Mouse (Mus musculus): ENCODE measurements at regions not wholly inside any gene's neighbourhood (a gene's known extent, or its start where the extent isn't known, plus 50 kb on each side); places are given as distances from the start of the nearest gene placed in this dataset.

DNA sequence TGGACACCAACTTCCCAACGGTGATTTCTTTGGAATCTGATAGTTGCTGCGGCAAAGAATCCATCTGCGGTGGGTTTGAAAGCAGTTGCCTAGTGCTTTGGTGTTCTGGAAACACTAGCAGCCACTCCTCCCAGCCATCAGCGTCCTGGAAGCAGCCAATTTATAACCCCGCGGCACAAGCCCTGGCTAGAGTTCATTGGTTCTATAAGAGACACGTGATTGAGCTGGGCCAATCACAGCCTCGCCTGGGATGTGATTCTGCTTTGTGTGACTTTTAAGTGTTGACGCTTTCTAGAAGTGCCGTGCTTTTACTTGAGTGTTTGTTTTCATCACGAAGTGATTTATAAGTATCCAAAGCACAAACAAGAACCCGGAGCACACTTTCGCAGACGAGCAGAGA, 223.1 kb downstream of the Tshz3 start:
- ATAC-seq = peak; percentile 53; the same call in 1 of the 2 replicates

GRCm38 (mm10) chr7:36933490-36933889, 235.6 kb downstream of the Tshz3 start:
- Histone ChIP-seq H3K4me1 (ENCODE audit: control insufficient read depth, insufficient read depth, low read length) (peaks cover 8% of the 10 kb centered on the region), H3K9ac (ENCODE audit: low read depth, low read length) (no peak overlapping the region), H3K9me3 (ENCODE audit: control insufficient read depth, low read length) (no peaks in the 10 kb centered on the region), H3K27ac (ENCODE audit: low read length) (no peak overlapping the region), H3K4me2 (ENCODE audit: low read depth, low read length) (no peak overlapping the region), H3K4me3 (ENCODE audit: low read length) (no peak overlapping the region), H3K36me3 (ENCODE audit: control insufficient read depth, insufficient read depth, low read length) (no peaks in the 10 kb centered on the region), H3K27me3 (replicated peaks; ENCODE audit: control insufficient read depth, insufficient read depth, low read length) (no peaks in the 10 kb centered on the region)
- no peak for ATAC-seq
- 67% methylated on average over 4 of the region's 4 CpGs for WGBS

More for the DNA sequence above, 223.1 kb downstream of the Tshz3 start:
- 55% methylated on average over 14 of the region's 14 CpGs for WGBS
- Histone ChIP-seq H3K36me3 (ENCODE audit: control insufficient read depth, insufficient read depth, low read length) (no peaks in the 10 kb centered on the region), H3K27me3 (replicated peaks; ENCODE audit: control insufficient read depth, insufficient read depth, low read length) (no peaks in the 10 kb centered on the region), H3K9ac (ENCODE audit: low read depth, low read length) (no peak overlapping the region), H3K4me1 (ENCODE audit: control insufficient read depth, insufficient read depth, low read length) (no peaks in the 10 kb centered on the region), H3K27ac (ENCODE audit: low read length) (no peak overlapping the region), H3K4me2 (ENCODE audit: low read depth, low read length) (no peak overlapping the region), H3K4me3 (ENCODE audit: low read length) (no peak overlapping the region), H3K9me3 (ENCODE audit: control insufficient read depth, low read length) (no peaks in the 10 kb centered on the region)

DNA sequence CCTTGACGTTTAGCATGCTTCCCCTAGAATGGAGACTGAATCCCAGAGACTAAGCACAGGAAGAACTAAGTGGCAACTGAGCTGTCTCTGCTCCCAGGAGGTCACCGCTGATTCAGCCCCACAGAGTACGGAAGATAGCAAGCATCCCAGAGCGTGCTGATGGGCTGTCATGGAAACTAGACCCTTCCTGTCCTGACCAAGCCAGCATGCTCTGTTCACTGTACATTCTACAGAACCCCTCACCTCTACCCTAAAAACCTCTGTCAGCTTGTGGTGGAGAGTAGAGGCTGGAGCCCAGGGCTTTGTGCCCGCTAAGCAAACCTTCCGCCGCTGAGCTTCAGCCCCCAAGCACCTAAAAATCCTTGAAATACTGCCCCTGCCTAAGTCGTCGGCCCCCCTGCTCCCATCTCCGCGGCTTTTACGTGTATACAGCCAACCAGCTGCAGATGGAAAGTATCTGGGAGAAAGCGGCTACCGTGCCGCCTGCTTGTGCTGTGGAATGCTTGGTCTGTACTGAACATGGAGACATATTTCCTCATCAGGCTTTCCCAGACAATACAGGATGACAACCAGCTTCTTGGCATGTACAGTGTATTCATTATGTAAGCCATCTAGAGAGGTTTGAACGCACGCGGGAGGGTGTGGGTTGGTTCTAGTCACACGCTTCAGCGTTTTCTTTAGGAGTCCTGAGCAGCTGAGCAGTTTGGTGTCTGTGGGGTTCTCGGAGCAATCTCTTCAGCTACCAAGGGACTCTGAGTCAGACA, 237.1 kb downstream of the Tshz3 start:
- Histone ChIP-seq H3K4me3 (ENCODE audit: low read length) (peak overlapping the region; percentile 4), H3K9ac (ENCODE audit: low read depth, low read length) (no peak overlapping the region), H3K9me3 (ENCODE audit: control insufficient read depth, low read length) (no peaks in the 10 kb centered on the region), H3K36me3 (ENCODE audit: control insufficient read depth, insufficient read depth, low read length) (no peaks in the 10 kb centered on the region), H3K4me2 (ENCODE audit: low read depth, low read length) (peak overlapping the region; percentile 35), H3K27ac (ENCODE audit: low read length) (no peak overlapping the region), H3K27me3 (replicated peaks; ENCODE audit: control insufficient read depth, insufficient read depth, low read length) (no peaks in the 10 kb centered on the region), H3K4me1 (ENCODE audit: control insufficient read depth, insufficient read depth, low read length) (peaks cover 8% of the 10 kb centered on the region)
- WGBS = 44% methylated on average over 21 of the region's 21 CpGs
- peak; percentile 53 for ATAC-seq

DNA sequence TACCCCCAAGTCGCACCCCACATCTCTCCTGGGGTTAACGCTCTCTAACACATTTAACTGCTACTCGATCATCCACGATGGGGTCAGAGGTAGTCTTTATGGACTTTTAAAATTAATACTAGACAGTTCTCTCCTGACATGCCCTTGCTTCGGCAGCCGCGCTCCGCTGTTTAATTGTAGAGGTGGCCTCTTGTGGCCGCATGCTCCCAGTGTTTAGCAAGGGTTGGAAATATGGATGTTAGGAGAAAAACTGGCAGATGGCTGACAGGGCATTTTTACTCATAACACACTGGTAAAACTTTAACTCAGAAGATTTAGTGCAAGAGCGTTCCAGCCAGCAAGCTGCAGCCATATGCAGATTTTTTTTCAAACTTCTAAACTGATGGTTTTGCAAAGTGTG, 242.7 kb downstream of the Tshz3 start:
- no peak overlapping the region for H3K27ac ChIP-seq (ENCODE audit: low read length)
- no peaks in the 10 kb centered on the region for H3K27me3 ChIP-seq (replicated peaks; ENCODE audit: control insufficient read depth, insufficient read depth, low read length)
- H3K4me1 ChIP-seq (ENCODE audit: control insufficient read depth, insufficient read depth, low read length) = 0 out of 2 replicates have a peak, but pooled peaks cover 3% of the 10 kb centered on the region
- 22% methylated on average over 10 of the region's 10 CpGs for WGBS
- no peaks in the 10 kb centered on the region for H3K9me3 ChIP-seq (ENCODE audit: control insufficient read depth, low read length)
- no peak overlapping the region for H3K4me3 ChIP-seq (ENCODE audit: low read length)
- H3K4me2 ChIP-seq (ENCODE audit: low read depth, low read length) = peak overlapping the region; percentile 31; the same call in 1 of the 2 replicates
- ATAC-seq = peak; percentile 74
- no peaks in the 10 kb centered on the region for H3K36me3 ChIP-seq (ENCODE audit: control insufficient read depth, insufficient read depth, low read length)
- H3K9ac ChIP-seq (ENCODE audit: low read depth, low read length) = no peak overlapping the region

GRCm38 (mm10) chr7:36945024-36945815, 247.3 kb downstream of the Tshz3 start:
- Histone ChIP-seq H3K9ac (ENCODE audit: low read depth, low read length) (no peak overlapping the region), H3K4me2 (ENCODE audit: low read depth, low read length) (no peak overlapping the region), H3K9me3 (ENCODE audit: control insufficient read depth, low read length) (no peaks in the 10 kb centered on the region), H3K4me3 (ENCODE audit: low read length) (no peak overlapping the region), H3K27ac (ENCODE audit: low read length) (no peak overlapping the region), H3K4me1 (ENCODE audit: control insufficient read depth, insufficient read depth, low read length) (0 out of 2 replicates have a peak, but pooled peaks cover 3% of the 10 kb centered on the region), H3K36me3 (ENCODE audit: control insufficient read depth, insufficient read depth, low read length) (no peaks in the 10 kb centered on the region), H3K27me3 (replicated peaks; ENCODE audit: control insufficient read depth, insufficient read depth, low read length) (no peaks in the 10 kb centered on the region)
- ATAC-seq = no peak
- WGBS = 53% methylated on average over 14 of the region's 14 CpGs

DNA sequence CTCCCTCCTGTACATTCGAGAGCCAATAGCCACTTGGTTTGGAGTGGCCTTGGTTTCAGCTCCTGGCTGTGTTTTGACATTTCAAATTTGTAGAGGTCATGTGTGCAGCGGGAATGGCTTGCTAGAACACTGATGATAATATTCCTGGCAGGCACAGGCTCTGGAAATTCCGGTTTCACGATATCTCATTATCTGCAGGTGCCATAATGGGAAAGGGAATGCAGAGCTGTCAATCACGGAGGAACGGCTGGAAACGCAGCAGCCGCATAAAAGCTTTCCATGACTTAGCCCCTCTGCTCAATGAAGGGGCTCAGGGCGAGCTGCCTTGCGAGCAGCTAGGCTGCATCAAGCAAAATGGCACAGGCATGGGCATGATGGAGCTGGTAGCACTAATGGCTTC, 251.6 kb downstream of the Tshz3 start:
- Histone ChIP-seq H3K4me3 (ENCODE audit: low read length) (no peak overlapping the region), H3K4me2 (ENCODE audit: low read depth, low read length) (no peak overlapping the region), H3K4me1 (ENCODE audit: control insufficient read depth, insufficient read depth, low read length) (0 out of 2 replicates have a peak, but pooled peaks cover 3% of the 10 kb centered on the region), H3K27me3 (replicated peaks; ENCODE audit: control insufficient read depth, insufficient read depth, low read length) (no peaks in the 10 kb centered on the region), H3K27ac (ENCODE audit: low read length) (no peak overlapping the region), H3K36me3 (ENCODE audit: control insufficient read depth, insufficient read depth, low read length) (no peaks in the 10 kb centered on the region), H3K9ac (ENCODE audit: low read depth, low read length) (no peak overlapping the region), H3K9me3 (ENCODE audit: control insufficient read depth, low read length) (no peaks in the 10 kb centered on the region)
- 59% methylated on average over 10 of the region's 10 CpGs for WGBS
- no peak for ATAC-seq

GRCm38 (mm10) chr7:36955376-36955775, 257.5 kb downstream of the Tshz3 start:
- Histone ChIP-seq H3K4me1 (ENCODE audit: control insufficient read depth, insufficient read depth, low read length) (no peaks in the 10 kb centered on the region), H3K27me3 (replicated peaks; ENCODE audit: control insufficient read depth, insufficient read depth, low read length) (no peaks in the 10 kb centered on the region), H3K4me2 (ENCODE audit: low read depth, low read length) (no peak overlapping the region), H3K9me3 (ENCODE audit: control insufficient read depth, low read length) (no peaks in the 10 kb centered on the region), H3K36me3 (ENCODE audit: control insufficient read depth, insufficient read depth, low read length) (no peaks in the 10 kb centered on the region), H3K4me3 (ENCODE audit: low read length) (no peak overlapping the region), H3K9ac (ENCODE audit: low read depth, low read length) (no peak overlapping the region), H3K27ac (ENCODE audit: low read length) (no peak overlapping the region)
- no peak for ATAC-seq
- WGBS = 47% methylated on average over 3 of the region's 3 CpGs

- Histone ChIP-seq H3K36me3 (ENCODE audit: control insufficient read depth, insufficient read depth, low read length) (no peaks in the 10 kb centered on the region), H3K4me1 (ENCODE audit: control insufficient read depth, insufficient read depth, low read length) (no peaks in the 10 kb centered on the region), H3K27me3 (replicated peaks; ENCODE audit: control insufficient read depth, insufficient read depth, low read length) (no peaks in the 10 kb centered on the region), H3K9me3 (ENCODE audit: control insufficient read depth, low read length) (no peaks in the 10 kb centered on the region), H3K4me3 (ENCODE audit: low read length) (no peak overlapping the region), H3K9ac (ENCODE audit: low read depth, low read length) (no peak overlapping the region), H3K4me2 (ENCODE audit: low read depth, low read length) (no peak overlapping the region), H3K27ac (ENCODE audit: low read length) (no peak overlapping the region)
- ATAC-seq = no peak
- WGBS = 64% methylated on average over 8 of the region's 8 CpGs
Measured at GRCm38 (mm10) chr7:36958255-36958654, 260.3 kb downstream of the Tshz3 start.

GRCm38 (mm10) chr7:36971772-36972171, 273.9 kb downstream of the Tshz3 start:
- no peak overlapping the region for H3K4me2 ChIP-seq (ENCODE audit: low read depth, low read length)
- no peaks in the 10 kb centered on the region for H3K27me3 ChIP-seq (replicated peaks; ENCODE audit: control insufficient read depth, insufficient read depth, low read length)
- no peak overlapping the region for H3K4me3 ChIP-seq (ENCODE audit: low read length)
- 64% methylated on average over 7 of the region's 7 CpGs for WGBS
- H3K36me3 ChIP-seq (ENCODE audit: control insufficient read depth, insufficient read depth, low read length) = no peaks in the 10 kb centered on the region
- H3K27ac ChIP-seq (ENCODE audit: low read length) = no peak overlapping the region
- H3K9ac ChIP-seq (ENCODE audit: low read depth, low read length) = no peak overlapping the region
- H3K9me3 ChIP-seq (ENCODE audit: control insufficient read depth, low read length) = no peaks in the 10 kb centered on the region
- no peak for ATAC-seq
- H3K4me1 ChIP-seq (ENCODE audit: control insufficient read depth, insufficient read depth, low read length) = 0 out of 2 replicates have a peak, but pooled peaks cover 3% of the 10 kb centered on the region
